Comparison of ENCODE assay signal across 8 mouse cellular contexts in the genomic region with DNA sequence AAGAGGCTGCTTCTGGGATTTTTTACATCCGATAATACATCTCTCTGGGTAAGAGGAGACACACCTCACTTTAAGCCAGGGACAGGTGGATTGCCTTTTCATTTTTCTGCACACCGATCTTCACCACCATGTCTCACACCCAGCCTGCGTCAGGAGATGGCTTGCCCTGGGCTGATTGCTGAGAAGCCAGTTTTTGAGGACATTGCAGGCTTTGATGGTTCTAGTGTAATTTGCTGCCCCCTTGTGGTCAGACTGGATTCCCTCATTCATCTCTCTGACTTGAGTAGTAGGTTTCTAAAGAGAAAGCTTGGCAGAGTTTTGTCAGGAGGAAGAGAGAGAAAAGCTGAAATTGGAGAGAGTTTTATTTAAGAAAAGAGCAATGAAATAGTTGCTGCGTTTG. TPM values are rescaled to one million over a fixed set of nuclear protein-coding genes. Genes with fewer than 3 reads are reported as not detected.
DNase-seq lines count a peak whose midpoint lies in the region; ATAC-seq and TF ChIP-seq lines count a peak whose summit lies in the region.

No protein-coding gene starts in this region.

- H3K27me3 ChIP-seq in cerebellum, adult 2 months (ENCODE audit: control insufficient read depth, insufficient read depth, low read length): no peaks in the 10 kb centered on the region; the same call in 1 of the 2 replicates
- H3K27me3 ChIP-seq in hindbrain, postnatal 0 days (ENCODE audit: insufficient read depth, low read length): no peaks in the 10 kb centered on the region

- no peak overlapping the region for H3K4me2 ChIP-seq in hindbrain, postnatal 0 days (ENCODE audit: low read depth, low read length)

- H3K4me1 ChIP-seq in cerebellum, adult 2 months (ENCODE audit: control insufficient read depth, insufficient read depth, low read length): no peaks in the 10 kb centered on the region
- H3K4me1 ChIP-seq in hindbrain, postnatal 0 days (ENCODE audit: insufficient read depth, low read length): no peaks in the 10 kb centered on the region

- H3K9ac ChIP-seq in hindbrain, postnatal 0 days (replicated peaks; ENCODE audit: low read length): no peak overlapping the region

- no peaks in the 10 kb centered on the region for H3K36me3 ChIP-seq in hindbrain, postnatal 0 days (ENCODE audit: insufficient read depth, low read length)

- TF ChIP-seq CTCF in cerebellum, adult 2 months (IDR thresholded peaks at IDR 0.05; ENCODE audit: borderline replicate concordance, insufficient read depth, low read depth, low read length): peak; percentile 78
- TF ChIP-seq CTCF in hindbrain, postnatal 0 days (IDR thresholded peaks at IDR 0.05; ENCODE audit: low read depth): peak; percentile 93

- peak; percentile 66; the same call in 1 of the 2 replicates for ATAC-seq in hindbrain, postnatal 0 days
- ATAC-seq in megakaryocyte-erythroid progenitor cell, adult 5-6 weeks (replicated peaks; ENCODE audit: low FRiP score, low TSS enrichment, poor library complexity, severe bottlenecking): peak; percentile 94
- ATAC-seq in monocyte, adult 5-6 weeks (replicated peaks; ENCODE audit: insufficient number of reproducible peaks, low FRiP score, low TSS enrichment, poor library complexity, severe bottlenecking): no peak

- H3K4me3 ChIP-seq in cerebellum, adult 2 months (replicated peaks; ENCODE audit: insufficient read depth, low read depth, low read length): no peak overlapping the region
- H3K4me3 ChIP-seq in hindbrain, postnatal 0 days (ENCODE audit: low read length): no peak overlapping the region

- WGBS in cerebellum, adult 2 months: 24% methylated on average over 4 of the region's 4 CpGs
- WGBS in hindbrain, postnatal 0 days: 28% methylated on average over 4 of the region's 4 CpGs

- H3K9me3 ChIP-seq in hindbrain, postnatal 0 days (ENCODE audit: low read length): no peaks in the 10 kb centered on the region

- peak; percentile 76 for DNase-seq in R1 (ENCODE audit: low read depth, low spot score)
- peak; percentile 68 to 71 for DNase-seq in cerebellum, adult 2 months
- DNase-seq in forelimb bud, embryonic 11.5 days (ENCODE audit: low read depth, low spot score): peak; percentile 87
- peak; percentile 94 for DNase-seq in hindbrain, postnatal 0 days (ENCODE audit: low spot score)
- DNase-seq in layer of hippocampus, postnatal 36 days: peak; percentile 46 to 74
- DNase-seq in right cerebral cortex, postnatal 36 days (ENCODE audit: low spot score in 2 of 2): peak; percentile 68 to 76

- no peak overlapping the region for H3K27ac ChIP-seq in cerebellum, adult 2 months (ENCODE audit: insufficient read depth, low read length)
- no peak overlapping the region for H3K27ac ChIP-seq in hindbrain, postnatal 0 days

- TF ChIP-seq POLR2A in cerebellum, adult 2 months (IDR thresholded peaks at IDR 0.05; ENCODE audit: borderline replicate concordance, insufficient read depth, low read length): no peak

RNA-seq across cellular contexts. Expression of a gene that starts 14.3 kb away (rescaled TPM):
- polyA plus RNA-seq in cerebellum, adult 2 months (2012; rRNA removed): 3.5 and 3.7 TPM in 2 replicates
- 1.3 and 1.4 TPM in 2 replicates for total RNA-seq in hindbrain, postnatal 0 days (2014; rRNA removed)
- 1.2 and 1.6 TPM in 2 replicates for polyA plus RNA-seq in hindbrain, postnatal 0 days (2015; fragmentation: Nextera tagmentation; extraction: Ambion mirVana)
- total RNA-seq in layer of hippocampus, postnatal 36 days (2021): under 1 TPM; 0.65 to 0.91 TPM
- 0.55 TPM in 1 of 2 replicates, not detected in the other for total RNA-seq in megakaryocyte-erythroid progenitor cell, adult 5-6 weeks (2014; fragmentation: Nextera tagmentation)
- total RNA-seq in megakaryocyte-erythroid progenitor cell, adult 5-6 weeks (2017): 0.65 TPM in 1 of 2 replicates, not detected in the other
- total RNA-seq in monocyte, adult 5-6 weeks (2017): not detected in 3 replicates

RNA-seq across cellular contexts. Expression of a gene that starts 36.0 kb away (rescaled TPM):
- polyA plus RNA-seq in cerebellum, adult 2 months (2012; rRNA removed): not detected in 2 replicates
- not detected in 2 replicates for total RNA-seq in hindbrain, postnatal 0 days (2014; rRNA removed)
- polyA plus RNA-seq in hindbrain, postnatal 0 days (2015; fragmentation: Nextera tagmentation; extraction: Ambion mirVana): not detected in 2 replicates
- total RNA-seq in layer of hippocampus, postnatal 36 days (2021): not detected
- total RNA-seq in megakaryocyte-erythroid progenitor cell, adult 5-6 weeks (2014; fragmentation: Nextera tagmentation): not detected in 2 replicates
- total RNA-seq in megakaryocyte-erythroid progenitor cell, adult 5-6 weeks (2017): not detected in 2 replicates
- 1.2 TPM in 1 of 3 replicates, not detected in the others for total RNA-seq in monocyte, adult 5-6 weeks (2017)
